Mouse (Mus musculus) CD4-positive, CD25-positive, alpha-beta regulatory T cell, adult 4 months (primary cell): ENCODE results near the gene Ano7. TPM values are rescaled to one million over a fixed set of nuclear protein-coding genes. Genes with fewer than 3 reads are reported as not detected.
"Not testable (repeated sequence)": the region's sequence is repeated elsewhere in the genome, so short reads cannot be mapped to it uniquely, and the experiment has no call there.

Experiments
- ATAC-seq: one replicate; pipeline ENCODE4 v1.8.0; 2017
- polyA plus RNA-seq, 2 experiments: library from polyadenylated mRNA; unstranded; fragments of 100-300 nt; shearing (Covaris generic); gene quantifications; one replicate each; pipeline ENCODE4 v1.2.1; 2017

Gene Ano7
- polyA plus RNA-seq, 2 experiments from 2014 or later: 0.19 to 0.98 TPM

DNA sequence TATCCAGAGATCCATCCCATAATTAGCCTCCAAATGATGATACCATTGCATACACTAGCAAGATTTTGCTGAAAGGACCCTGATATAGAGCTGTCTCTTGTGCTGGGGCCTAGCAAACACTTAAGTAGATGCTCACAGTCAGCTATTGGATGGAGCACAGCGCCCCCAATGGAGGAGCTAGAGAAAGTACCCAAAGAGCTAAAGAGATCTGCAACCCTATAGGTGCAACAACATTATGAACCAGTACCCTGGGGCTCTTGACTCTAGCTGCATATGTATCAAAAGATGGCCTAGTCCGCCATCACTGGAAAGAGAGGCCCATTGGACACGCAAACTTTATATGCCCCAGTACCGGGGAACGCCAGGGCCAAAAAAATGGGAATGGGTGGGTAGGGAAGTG, 76.4 kb downstream of the Ano7 start:
- ATAC-seq: not testable (repeated sequence)

DNA sequence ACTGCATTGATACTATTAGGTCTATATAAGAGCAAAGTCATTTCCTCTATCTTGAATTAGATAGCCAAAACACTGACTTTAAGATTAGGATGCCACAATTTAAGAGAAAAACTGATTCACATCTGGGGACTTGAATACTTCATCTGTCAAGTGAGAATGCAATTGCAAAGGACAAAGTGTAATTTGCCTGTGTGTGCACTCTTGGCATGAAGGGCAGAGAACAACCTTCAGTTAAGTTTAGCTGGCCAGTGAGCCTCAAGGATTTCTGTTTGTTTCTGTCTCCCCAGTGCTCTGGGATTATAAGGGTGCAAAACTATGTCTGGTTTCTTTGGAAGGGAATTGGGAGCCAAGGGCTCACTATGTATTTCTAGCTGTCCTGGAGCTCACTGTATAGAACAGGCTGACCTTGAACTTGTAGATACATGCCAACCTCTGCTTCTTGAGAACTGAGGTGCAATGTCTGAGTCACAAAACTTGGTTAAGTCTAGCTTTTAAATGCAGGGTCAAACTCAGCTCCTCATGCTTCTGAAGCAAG, 80.1 kb downstream of the Ano7 start:
- no peak for ATAC-seq

Other genes with a start within 250 kb of the Ano7 start
- gene Agxt, start 238.7 kb upstream of the Ano7 start, polyA plus RNA-seq: not detected
- gene 2310007B03Rik, start 213.0 kb upstream of the Ano7 start, polyA plus RNA-seq: not detected
- gene Crocc2, start 205.2 kb upstream of the Ano7 start, polyA plus RNA-seq: not detected
- under 1 TPM in 1 of 2 experiments, not detected in 1; 0.13 TPM for gene Sned1, start 138.1 kb upstream of the Ano7 start, polyA plus RNA-seq
- gene Mterf4, start 68.0 kb upstream of the Ano7 start, polyA plus RNA-seq: 10 to 100 TPM; 22.8 to 25.7 TPM
- gene Ppp1r7, start 31.1 kb upstream of the Ano7 start, polyA plus RNA-seq: 10 to 100 TPM; 63.9 to 66.4 TPM
- 1 to 10 TPM in 1 of 2 experiments, under 1 TPM in 1; 0.82 to 1.4 TPM for gene Pask, start 30.4 kb upstream of the Ano7 start, polyA plus RNA-seq
- 10 to 100 TPM; 49.6 to 73.9 TPM for gene Hdlbp, start 104.9 kb downstream of the Ano7 start, polyA plus RNA-seq
- 1 to 10 TPM in 1 of 2 experiments, under 1 TPM in 1; 0.51 to 2.1 TPM for gene Farp2, start 138.1 kb downstream of the Ano7 start, polyA plus RNA-seq